Mouse (Mus musculus): ENCODE data around the gene Lhx4. TPM values are rescaled to one million over a fixed set of nuclear protein-coding genes. Genes with fewer than 3 reads are reported as not detected.
A peak's percentile ranks its signal among the peaks of the same experiment; 100 is the strongest.

Lhx4 gene
- polyA plus RNA-seq, 1 experiment from 2014 or later: 0.05 TPM

- 47% methylated on average over 17 of the region's 17 CpGs for WGBS
- ATAC-seq (ENCODE audit: insufficient read depth): 0 out of 2 replicates have a peak, but pooled peaks have one; percentile 39
- H3K4me2 ChIP-seq: no peak overlapping the region
Observed at GRCm38 (mm10) chr1:155698373-155699159, 52.9 kb downstream of the Lhx4 start.

GRCm38 (mm10) chr1:155693443-155693842 is 58.0 kb downstream of the Lhx4 start:
- no peaks in the 10 kb centered on the region for H3K27me3 ChIP-seq (ENCODE audit: insufficient read depth, low read length)
- no peak overlapping the region for H3K27ac ChIP-seq (ENCODE audit: low read depth)
- H3K4me2 ChIP-seq: no peak overlapping the region
- H3K4me1 ChIP-seq (ENCODE audit: insufficient read depth): no peaks in the 10 kb centered on the region; the same call in 1 of the 2 replicates
- no peak overlapping the region for H3K4me3 ChIP-seq (ENCODE audit: low read depth, low read length)
- ATAC-seq (ENCODE audit: insufficient read depth) (peak; percentile 30; the same call in 1 of the 2 replicates), DNase-seq (no peak)
- H3K9ac ChIP-seq: no peak overlapping the region
- H3K36me3 ChIP-seq (ENCODE audit: insufficient read depth): no peaks in the 10 kb centered on the region
- 23% methylated on average over 5 of the region's 5 CpGs for WGBS
- no peaks in the 10 kb centered on the region for H3K9me3 ChIP-seq (ENCODE audit: low read depth, low read length)
- no peak for TF ChIP-seq CTCF (IDR thresholded peaks at IDR 0.05; ENCODE audit: low read depth)

More at GRCm38 (mm10) chr1:155698373-155699159, 52.9 kb downstream of the Lhx4 start:
- no peak for TF ChIP-seq CTCF (IDR thresholded peaks at IDR 0.05; ENCODE audit: low read depth)
- peak; percentile 30 for DNase-seq
- no peaks in the 10 kb centered on the region for H3K36me3 ChIP-seq (ENCODE audit: insufficient read depth)
- H3K4me3 ChIP-seq (ENCODE audit: low read depth, low read length): no peak overlapping the region
- H3K9me3 ChIP-seq (ENCODE audit: low read depth, low read length): no peaks in the 10 kb centered on the region
- H3K27ac ChIP-seq (ENCODE audit: low read depth): no peak overlapping the region
- H3K27me3 ChIP-seq (ENCODE audit: insufficient read depth, low read length): no peaks in the 10 kb centered on the region
- peaks cover 7% of the 10 kb centered on the region; the same call in 1 of the 2 replicates for H3K4me1 ChIP-seq (ENCODE audit: insufficient read depth)
- no peak overlapping the region for H3K9ac ChIP-seq

GRCm38 (mm10) chr1:155693026-155693425 is 58.5 kb downstream of the Lhx4 start:
- ATAC-seq (ENCODE audit: insufficient read depth): no peak
- Histone ChIP-seq H3K36me3 (ENCODE audit: insufficient read depth) (no peaks in the 10 kb centered on the region), H3K4me3 (ENCODE audit: low read depth, low read length) (no peak overlapping the region), H3K4me2 (no peak overlapping the region), H3K4me1 (ENCODE audit: insufficient read depth) (no peaks in the 10 kb centered on the region; the same call in 1 of the 2 replicates), H3K27ac (ENCODE audit: low read depth) (no peak overlapping the region), H3K9me3 (ENCODE audit: low read depth, low read length) (no peaks in the 10 kb centered on the region), H3K27me3 (ENCODE audit: insufficient read depth, low read length) (no peaks in the 10 kb centered on the region), H3K9ac (no peak overlapping the region)
- TF ChIP-seq CTCF (IDR thresholded peaks at IDR 0.05; ENCODE audit: low read depth): no peak
- 40% methylated on average over 11 of the region's 11 CpGs for WGBS
- peak; percentile 43 for DNase-seq

GRCm38 (mm10) chr1:155692230-155692629 is 59.3 kb downstream of the Lhx4 start:
- no peaks in the 10 kb centered on the region; the same call in 1 of the 2 replicates for H3K4me1 ChIP-seq (ENCODE audit: insufficient read depth)
- no peak overlapping the region for H3K4me2 ChIP-seq
- H3K27me3 ChIP-seq (ENCODE audit: insufficient read depth, low read length): no peaks in the 10 kb centered on the region
- DNase-seq: no peak
- WGBS: 87% methylated on average over 6 of the region's 6 CpGs
- H3K9ac ChIP-seq: no peak overlapping the region
- no peak for TF ChIP-seq CTCF (IDR thresholded peaks at IDR 0.05; ENCODE audit: low read depth)
- H3K9me3 ChIP-seq (ENCODE audit: low read depth, low read length): no peaks in the 10 kb centered on the region
- no peak overlapping the region for H3K27ac ChIP-seq (ENCODE audit: low read depth)
- H3K4me3 ChIP-seq (ENCODE audit: low read depth, low read length): no peak overlapping the region
- no peaks in the 10 kb centered on the region for H3K36me3 ChIP-seq (ENCODE audit: insufficient read depth)
- peak; percentile 53; the same call in 1 of the 2 replicates for ATAC-seq (ENCODE audit: insufficient read depth)

- Histone ChIP-seq H3K36me3 (ENCODE audit: insufficient read depth) (no peaks in the 10 kb centered on the region), H3K4me2 (no peak overlapping the region), H3K4me3 (ENCODE audit: low read depth, low read length) (no peak overlapping the region), H3K4me1 (ENCODE audit: insufficient read depth) (no peaks in the 10 kb centered on the region; the same call in 1 of the 2 replicates), H3K27me3 (ENCODE audit: insufficient read depth, low read length) (no peaks in the 10 kb centered on the region), H3K9me3 (ENCODE audit: low read depth, low read length) (no peaks in the 10 kb centered on the region), H3K9ac (no peak overlapping the region), H3K27ac (ENCODE audit: low read depth) (no peak overlapping the region)
- 82% methylated on average over 5 of the region's 5 CpGs for WGBS
- no peak for DNase-seq
- no peak for ATAC-seq (ENCODE audit: insufficient read depth)
- TF ChIP-seq CTCF (IDR thresholded peaks at IDR 0.05; ENCODE audit: low read depth): no peak
Observed at GRCm38 (mm10) chr1:155689558-155689957, 61.9 kb downstream of the Lhx4 start.

- Histone ChIP-seq H3K4me1 (ENCODE audit: insufficient read depth) (no peaks in the 10 kb centered on the region; the same call in 1 of the 2 replicates), H3K9me3 (ENCODE audit: low read depth, low read length) (no peaks in the 10 kb centered on the region), H3K4me3 (ENCODE audit: low read depth, low read length) (no peak overlapping the region), H3K27me3 (ENCODE audit: insufficient read depth, low read length) (no peaks in the 10 kb centered on the region), H3K36me3 (ENCODE audit: insufficient read depth) (no peaks in the 10 kb centered on the region), H3K4me2 (no peak overlapping the region), H3K27ac (ENCODE audit: low read depth) (no peak overlapping the region), H3K9ac (no peak overlapping the region)
- TF ChIP-seq CTCF (IDR thresholded peaks at IDR 0.05; ENCODE audit: low read depth): no peak
- WGBS: 77% methylated on average over 4 of the region's 4 CpGs
- no peak for DNase-seq
- no peak for ATAC-seq (ENCODE audit: insufficient read depth)
Observed at GRCm38 (mm10) chr1:155689141-155689540, 62.3 kb downstream of the Lhx4 start.

GRCm38 (mm10) chr1:155686816-155687215 is 64.7 kb downstream of the Lhx4 start:
- no peak for TF ChIP-seq CTCF (IDR thresholded peaks at IDR 0.05; ENCODE audit: low read depth)
- WGBS: 63% methylated on average over 15 of the region's 15 CpGs
- Histone ChIP-seq H3K36me3 (ENCODE audit: insufficient read depth) (no peaks in the 10 kb centered on the region), H3K27ac (ENCODE audit: low read depth) (no peak overlapping the region), H3K9me3 (ENCODE audit: low read depth, low read length) (no peaks in the 10 kb centered on the region), H3K4me2 (no peak overlapping the region), H3K4me1 (ENCODE audit: insufficient read depth) (no peaks in the 10 kb centered on the region), H3K27me3 (ENCODE audit: insufficient read depth, low read length) (no peaks in the 10 kb centered on the region), H3K9ac (no peak overlapping the region), H3K4me3 (ENCODE audit: low read depth, low read length) (no peak overlapping the region)
- ATAC-seq (ENCODE audit: insufficient read depth) (no peak), DNase-seq (peak; percentile 43)

Data from lung, embryonic 14.5 days (tissue).